Mouse (Mus musculus) lung, adult 2 months (tissue): Measurements from ENCODE around the gene Nat14.

ENCODE experiments used
- CTCF ChIP-seq: fragments of 200-500 bp; IDR thresholded peaks from 2 replicates; pipeline ENCODE4 v1.5.1; 2011; ENCODE audit warnings: mild to moderate bottlenecking, low read length, control low read depth; ENCODE audit not compliant: insufficient read depth
- POLR2A ChIP-seq: fragments of 200-500 bp; IDR thresholded peaks from 2 replicates; pipeline ENCODE4 v1.6.1; 2011; ENCODE audit warnings: low read depth, mild to moderate bottlenecking, control low read depth, low read length, borderline replicate concordance; ENCODE audit errors: extremely low read depth

DNA sequence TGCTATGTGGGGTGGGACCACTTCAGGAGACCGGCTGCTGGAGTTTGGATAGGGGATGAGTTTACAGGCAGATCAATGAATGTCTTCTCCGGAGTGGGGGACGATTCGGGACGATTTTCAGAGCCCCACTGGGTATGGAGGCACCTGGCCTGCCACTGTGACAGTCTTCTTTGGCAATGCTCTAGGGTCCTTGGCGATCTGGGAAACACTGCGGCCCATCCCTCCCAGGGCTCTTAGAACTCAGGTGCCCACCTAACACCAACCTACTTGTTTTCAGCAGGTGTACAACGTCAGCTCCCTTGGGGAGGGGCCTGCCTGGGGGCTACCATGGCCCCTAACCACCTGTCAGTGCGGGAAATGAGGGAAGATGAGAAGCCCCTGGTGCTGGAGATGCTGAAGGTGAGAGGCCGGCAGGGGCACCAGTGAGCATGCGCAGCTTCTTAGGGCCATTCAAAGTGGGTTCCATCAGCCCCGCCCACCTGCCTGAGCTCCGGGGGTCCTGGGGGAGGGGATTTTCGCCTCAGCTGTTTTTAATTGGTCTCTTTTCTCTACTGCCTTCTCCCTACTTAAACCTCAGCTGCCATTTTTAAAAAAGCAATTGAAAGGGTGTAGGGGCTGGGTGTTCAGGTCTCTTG, 1.2 kb downstream of the Nat14 start:
- TF ChIP-seq CTCF (no peak), POLR2A (no peak)
